Mouse (Mus musculus) brain, adult 2 months (tissue): ENCODE measurements around the gene Pold2.
"Not testable (repeated sequence)": the region's sequence is repeated elsewhere in the genome, so short reads cannot be mapped to it uniquely, and the experiment has no call there.

Experiments used
- DNase-seq: peaks from one replicate; pipeline ENCODE4 v3.0.0; 2011; ENCODE audit warnings: low read depth, low spot score

The Pold2 gene

GRCm38 (mm10) chr11:5898531-5898930, 20.4 kb upstream of the Pold2 start, which contains the start of gene Myl7:
TSS of gene Myl7 (minus strand) at chr11:5898782.
- DNase-seq = no peak

- no peak for DNase-seq
Observed at GRCm38 (mm10) chr11:5897839-5898238, 19.7 kb upstream of the Pold2 start.

- no peak for DNase-seq
Observed at GRCm38 (mm10) chr11:5897230-5897629, 19.1 kb upstream of the Pold2 start.

GRCm38 (mm10) chr11:5893807-5894206, 15.7 kb upstream of the Pold2 start:
- DNase-seq = no peak

GRCm38 (mm10) chr11:5892810-5893368, 14.8 kb upstream of the Pold2 start:
- peak; percentile 78 for DNase-seq

GRCm38 (mm10) chr11:5892151-5892591, 14.1 kb upstream of the Pold2 start:
- peak; percentile 73 for DNase-seq

GRCm38 (mm10) chr11:5888563-5888962, 10.5 kb upstream of the Pold2 start:
- not testable (repeated sequence) for DNase-seq

- peak; percentile 37 for DNase-seq
Observed at GRCm38 (mm10) chr11:5887250-5887649, 9.2 kb upstream of the Pold2 start.

GRCm38 (mm10) chr11:5886187-5886586, 8.1 kb upstream of the Pold2 start:
- peak; percentile 76 for DNase-seq

GRCm38 (mm10) chr11:5882518-5882917, 4.4 kb upstream of the Pold2 start:
- DNase-seq = no peak

- DNase-seq = peak; percentile 79
Observed at GRCm38 (mm10) chr11:5879905-5880304, 1.8 kb upstream of the Pold2 start.

- no peak for DNase-seq
Observed at GRCm38 (mm10) chr11:5878661-5879060, 569 bp upstream of the Pold2 start.

GRCm38 (mm10) chr11:5877421-5877820, 671 bp downstream of the Pold2 start:
- DNase-seq = no peak

GRCm38 (mm10) chr11:5873192-5873591, 4.9 kb downstream of the Pold2 start:
- DNase-seq = no peak

- DNase-seq = no peak
Observed at GRCm38 (mm10) chr11:5872707-5873106, 5.4 kb downstream of the Pold2 start.

GRCm38 (mm10) chr11:5870069-5870468, 8.0 kb downstream of the Pold2 start:
- DNase-seq = no peak

GRCm38 (mm10) chr11:5869331-5869730, 8.8 kb downstream of the Pold2 start:
- no peak for DNase-seq

- no peak for DNase-seq
Observed at GRCm38 (mm10) chr11:5868324-5868723, 9.8 kb downstream of the Pold2 start.

- no peak for DNase-seq
Observed at GRCm38 (mm10) chr11:5867196-5867595, 10.9 kb downstream of the Pold2 start.

- no peak for DNase-seq
Observed at GRCm38 (mm10) chr11:5862394-5863105, 15.5 kb downstream of the Pold2 start.

GRCm38 (mm10) chr11:5861678-5862393, 16.3 kb downstream of the Pold2 start, which contains the start of gene Aebp1:
TSS of gene Aebp1 (plus strand) at chr11:5861947.
- no peak for DNase-seq

GRCm38 (mm10) chr11:5860639-5861038, 17.5 kb downstream of the Pold2 start:
- DNase-seq = no peak
